Mouse (Mus musculus) lung, adult 2 months (tissue): Measurements from ENCODE around the gene Saa3.

Experiments used
- CTCF ChIP-seq: fragments of 200-500 bp; IDR thresholded peaks from 2 replicates; pipeline ENCODE4 v1.5.1; 2011; ENCODE audit warnings: mild to moderate bottlenecking, low read length, control low read depth; ENCODE audit not compliant: insufficient read depth
- POLR2A ChIP-seq: fragments of 200-500 bp; IDR thresholded peaks from 2 replicates; pipeline ENCODE4 v1.6.1; 2011; ENCODE audit warnings: low read depth, mild to moderate bottlenecking, control low read depth, low read length, borderline replicate concordance; ENCODE audit errors: extremely low read depth

DNA sequence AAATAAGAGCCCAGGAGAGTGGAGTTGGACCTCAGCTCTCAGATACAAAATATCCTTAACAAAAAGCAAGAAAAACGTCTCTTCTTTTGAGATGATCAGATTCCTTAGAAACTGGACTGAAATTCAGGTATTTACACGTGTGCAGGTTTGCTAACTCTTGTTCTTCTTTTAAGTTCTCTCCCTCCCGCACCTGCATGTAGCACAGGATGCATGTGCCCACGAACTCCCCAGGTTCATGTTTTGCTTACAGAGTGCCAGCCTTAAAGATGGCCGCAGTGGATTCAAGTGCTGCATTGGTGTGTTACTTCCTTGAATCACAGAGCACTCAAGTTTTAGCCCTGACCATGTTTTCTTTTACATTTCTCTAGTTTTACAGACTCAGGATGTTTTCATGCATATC, 28.7 kb downstream of the Saa3 start:
- TF ChIP-seq CTCF: no peak
- no peak for TF ChIP-seq POLR2A
